Mouse (Mus musculus) ES-CJ7 (cell line): ENCODE measurements at regions not wholly inside any gene's neighbourhood (a gene's known extent, or its start where the extent isn't known, plus 50 kb on each side); places are given as distances from the start of the nearest gene placed in this dataset.

Experiments
- DNase-seq: peaks from one replicate; pipeline ENCODE4 v3.0.0; 2011; ENCODE audit warnings: low read depth, low spot score

DNA sequence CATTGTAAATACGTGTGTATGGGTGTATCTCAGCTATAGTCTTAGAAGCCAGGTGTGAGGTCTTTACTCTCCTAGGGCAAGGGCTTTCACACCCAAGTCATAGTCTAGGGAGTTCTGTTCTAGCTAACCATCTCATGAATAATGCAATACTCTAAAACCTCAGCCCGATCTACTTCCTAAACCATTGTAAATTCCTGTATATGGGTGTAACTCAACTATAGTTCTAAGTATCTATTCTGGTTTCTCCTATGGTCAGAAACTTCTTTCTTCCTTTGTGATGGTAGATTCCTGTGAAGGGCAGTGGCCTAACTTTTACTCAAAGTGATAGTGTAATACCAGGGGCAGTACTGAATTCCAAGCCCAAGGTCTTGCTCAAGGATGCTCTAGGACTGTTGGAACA is 58.7 kb upstream of the Srd5a3 start:
- DNase-seq = peak; percentile 43

DNA sequence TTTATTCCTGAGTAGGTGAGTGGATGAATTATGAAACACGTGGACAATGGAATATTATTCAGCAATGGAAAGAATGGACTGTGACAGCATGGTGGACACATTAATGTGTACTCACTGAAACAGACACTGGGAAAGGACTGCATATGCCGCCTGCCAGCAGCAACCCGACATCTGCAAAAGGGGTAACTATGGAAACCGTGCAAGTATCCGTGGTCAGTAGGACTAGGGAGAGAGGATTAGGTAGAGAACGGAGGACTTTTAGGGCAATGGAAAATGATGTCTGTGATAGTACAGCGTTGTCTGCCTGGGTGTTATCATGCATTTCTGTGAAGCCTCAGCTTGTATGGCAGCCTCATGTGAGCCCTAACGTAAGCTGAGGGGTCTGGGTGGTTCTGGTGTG is 59.6 kb upstream of the Srd5a3 start:
- no peak for DNase-seq

- DNase-seq = no peak
Measured at GRCm38 (mm10) chr5:76079204-76080025, 60.7 kb upstream of the Srd5a3 start.

- no peak for DNase-seq
Measured at GRCm38 (mm10) chr5:76078485-76078884, 61.6 kb upstream of the Srd5a3 start.

DNA sequence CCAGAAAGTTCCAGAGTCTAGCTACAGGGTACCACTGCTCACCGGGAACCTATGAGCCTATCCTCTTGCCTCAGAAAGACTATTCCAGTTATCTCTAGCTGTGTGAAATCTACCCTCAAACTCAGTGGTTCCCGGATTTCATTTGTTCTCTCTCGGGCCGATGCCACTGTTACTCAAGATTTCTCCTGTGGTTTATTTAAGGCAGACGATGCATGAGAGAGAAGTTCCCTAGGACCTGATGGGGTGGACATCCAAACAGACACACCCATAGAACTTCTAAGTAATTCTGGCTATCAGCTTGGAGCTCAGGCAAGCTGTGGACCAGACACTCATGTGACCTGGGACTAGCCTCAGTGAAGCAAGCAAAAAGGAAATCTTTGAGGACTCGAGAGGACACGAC is 63.8 kb upstream of the Srd5a3 start:
- no peak for DNase-seq

DNA sequence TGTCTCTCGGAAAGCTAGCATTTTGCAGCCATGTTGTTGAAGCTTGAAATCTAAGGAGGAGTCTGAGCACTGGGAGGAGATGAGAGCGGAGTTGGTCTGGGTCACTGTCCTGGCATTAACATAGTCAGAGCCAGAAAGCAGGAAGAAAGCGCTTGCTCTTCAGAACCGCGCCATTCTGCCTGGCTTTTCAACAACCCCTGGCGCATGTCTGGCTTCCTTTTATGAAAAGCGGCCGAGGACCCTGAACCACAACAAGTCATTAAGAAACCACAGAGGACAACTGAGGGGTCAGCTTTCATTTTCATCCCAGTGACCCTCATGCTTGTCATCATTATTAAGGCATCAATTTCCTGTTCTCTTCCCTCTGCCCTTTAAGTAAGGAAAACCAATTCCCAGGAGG is 64.7 kb upstream of the Srd5a3 start:
- DNase-seq = no peak

DNA sequence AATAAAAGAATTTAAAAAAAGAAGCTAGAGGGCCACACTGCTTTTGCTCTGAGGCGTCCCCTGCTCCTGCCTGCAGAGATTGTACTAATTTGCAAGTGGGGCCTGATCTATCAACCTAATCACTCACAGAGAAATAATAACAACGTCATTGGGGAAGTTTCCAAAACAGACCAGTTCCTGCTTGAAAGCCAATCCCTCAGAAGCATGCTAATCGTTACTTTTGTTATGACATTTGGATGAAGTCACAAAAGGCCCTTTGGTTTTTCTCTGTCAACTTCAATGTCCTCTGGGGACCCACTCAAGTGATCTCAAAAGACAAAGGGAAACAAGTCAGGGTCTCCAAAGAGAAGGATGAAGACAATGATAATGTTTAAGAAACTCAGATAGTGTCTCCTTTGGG is 72.2 kb upstream of the Srd5a3 start:
- DNase-seq = no peak

- DNase-seq = no peak
Measured at GRCm38 (mm10) chr5:76067231-76067630, 72.8 kb upstream of the Srd5a3 start.

DNA sequence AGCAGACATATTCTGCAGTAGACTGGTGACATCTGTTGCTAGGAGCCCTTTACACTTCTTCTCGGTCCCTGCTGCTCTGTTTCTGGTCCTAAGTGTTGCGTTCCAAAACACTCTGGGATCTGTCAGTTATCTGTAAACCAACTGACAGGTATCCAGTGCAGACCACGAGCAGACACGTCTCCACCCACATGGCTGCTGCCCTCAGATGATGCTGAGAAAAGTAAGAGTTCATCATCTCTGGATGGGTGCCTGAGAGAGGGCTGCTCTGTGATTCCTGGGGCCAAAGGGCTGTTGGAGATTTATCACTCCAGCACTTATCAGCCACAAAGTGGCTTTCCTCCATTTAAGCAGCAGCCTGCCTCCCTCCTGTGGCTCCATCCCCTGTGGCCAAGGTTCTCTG is 74.3 kb upstream of the Srd5a3 start:
- no peak for DNase-seq

GRCm38 (mm10) chr5:76065227-76065626 is 74.8 kb upstream of the Srd5a3 start:
- no peak for DNase-seq

DNA sequence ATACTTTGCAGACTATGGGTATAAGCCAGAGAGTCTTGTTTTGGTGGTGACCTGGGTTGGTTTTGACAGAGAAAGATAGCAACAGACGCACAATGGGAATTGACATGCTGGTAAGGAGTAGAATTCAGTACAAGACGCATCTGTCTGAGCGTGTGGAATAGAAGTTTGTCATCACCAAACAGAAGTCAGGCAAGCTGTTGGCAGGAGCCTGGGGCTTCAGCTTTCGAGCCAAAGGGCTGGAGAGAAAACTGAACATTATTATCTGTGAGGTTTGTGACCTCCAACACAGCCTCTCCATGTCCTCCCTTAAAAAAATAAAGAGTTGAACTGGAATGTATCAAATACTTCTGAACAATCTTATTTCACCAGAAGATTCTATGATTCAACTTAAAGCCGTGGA is 75.4 kb upstream of the Srd5a3 start:
- no peak for DNase-seq

- no peak for DNase-seq
Measured at GRCm38 (mm10) chr5:76063473-76063872, 76.6 kb upstream of the Srd5a3 start.

DNA sequence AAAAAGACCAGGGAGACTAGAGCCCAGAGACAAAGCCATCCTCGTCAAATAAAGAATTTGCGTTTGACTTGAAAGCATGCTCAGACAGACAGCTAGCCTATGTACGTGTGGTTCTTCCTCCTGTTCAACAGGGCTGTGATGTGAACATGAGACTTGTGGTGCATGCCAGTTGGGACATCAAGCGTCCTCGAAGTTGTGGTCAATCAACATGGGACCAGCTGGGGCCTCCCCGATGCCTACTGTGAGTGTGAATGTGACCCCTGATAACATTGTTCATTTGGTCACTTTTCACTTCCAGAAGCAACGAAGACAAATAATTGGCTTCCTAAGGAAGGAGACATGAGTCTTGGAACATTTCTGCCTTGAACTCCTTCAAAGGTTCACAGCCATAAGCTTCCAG is 79.8 kb upstream of the Kdr start:
- DNase-seq = no peak

- no peak for DNase-seq
Measured at GRCm38 (mm10) chr5:76055849-76056248, 77.6 kb upstream of the Kdr start.

- no peak for DNase-seq
Measured at GRCm38 (mm10) chr5:76052782-76053181, 74.5 kb upstream of the Kdr start.

GRCm38 (mm10) chr5:76051658-76052057 is 73.4 kb upstream of the Kdr start:
- no peak for DNase-seq

- no peak for DNase-seq
Measured at GRCm38 (mm10) chr5:76048103-76048874, 70.0 kb upstream of the Kdr start.

DNA sequence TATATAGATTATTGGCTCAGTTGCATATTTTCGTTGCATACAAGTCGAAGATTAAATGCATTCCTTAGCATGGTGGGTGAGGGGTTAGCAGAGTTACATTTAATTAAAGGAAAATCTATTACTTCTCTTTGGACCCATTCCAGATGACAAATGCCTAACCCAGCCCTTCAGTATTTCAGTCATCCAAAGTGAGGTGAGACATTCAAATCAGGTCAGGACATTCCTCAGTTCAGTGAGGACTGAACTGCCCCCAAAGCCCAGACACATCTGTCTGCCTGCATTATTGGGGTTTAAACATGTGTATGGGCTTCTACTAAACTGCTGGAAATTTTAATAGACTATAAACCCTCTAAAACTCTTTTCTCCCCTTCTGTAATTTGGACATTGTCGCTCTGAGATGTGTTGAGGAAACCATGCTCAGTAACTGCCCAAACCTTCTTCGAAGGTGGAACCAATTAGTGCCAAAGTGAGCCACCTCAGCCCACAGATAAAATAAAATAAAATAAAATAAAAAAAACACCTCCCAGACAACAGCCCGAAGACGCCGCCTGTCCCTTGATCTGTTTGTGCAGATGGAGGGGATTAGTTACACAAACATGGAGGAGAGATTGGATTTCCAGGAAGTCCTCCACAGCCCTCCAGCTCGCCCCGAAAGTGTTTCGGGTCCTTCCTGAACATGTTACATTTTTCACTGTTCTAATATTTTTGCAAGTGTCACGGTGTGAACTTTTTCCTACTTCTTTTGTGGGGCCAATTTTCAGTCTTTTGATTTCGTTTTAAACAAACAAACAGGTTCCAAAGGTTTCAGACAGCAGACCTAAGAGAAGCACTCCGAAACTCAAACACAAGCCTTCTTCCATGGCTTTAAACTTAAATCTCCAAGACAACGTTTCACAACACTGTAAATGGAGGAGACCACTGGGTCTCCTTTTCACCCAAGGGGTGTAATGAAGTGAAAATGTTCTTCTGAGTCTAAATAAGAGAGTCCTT is 65.6 kb upstream of the Kdr start:
- DNase-seq = no peak

- peak; percentile 73 for DNase-seq
Measured at GRCm38 (mm10) chr5:76040454-76041203, 62.4 kb upstream of the Kdr start.

DNA sequence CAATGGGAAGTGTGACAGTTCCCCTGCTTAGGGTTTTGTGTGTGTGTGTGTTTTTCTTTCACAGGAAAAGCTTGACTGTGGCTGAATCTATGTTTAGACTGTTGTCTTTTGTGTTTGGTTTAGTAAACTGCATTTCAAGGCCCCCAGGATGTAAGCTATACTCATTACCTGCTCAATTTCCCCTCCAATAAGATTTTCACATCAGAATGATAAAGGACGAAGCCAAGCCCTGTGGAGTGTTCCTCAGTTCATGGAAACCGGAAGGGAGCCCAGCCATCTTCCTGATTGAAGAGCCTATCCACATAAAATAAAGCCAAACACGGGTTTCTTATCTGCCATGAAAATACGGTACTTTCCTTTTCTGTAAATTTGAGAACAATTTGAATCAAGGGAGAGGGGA is 50.5 kb upstream of the Kdr start:
- DNase-seq = no peak
